Mouse (Mus musculus): ENCODE results near the gene 9330161L09Rik.

GRCm38 (mm10) chr12:103361539-103362307 lies 45.9 kb downstream of the 9330161L09Rik start:
- TF ChIP-seq POLR2A (IDR thresholded peaks at IDR 0.05; ENCODE audit: control insufficient read depth in 1 of 2, insufficient read depth in 1 of 2, low read depth in 1 of 2, low read length in 2 of 2, poor library complexity in 1 of 2) (no peak), POLR2AphosphoS2 (IDR thresholded peaks at IDR 0.05; ENCODE audit: low read length) (no peak), MYC (IDR thresholded peaks at IDR 0.05; ENCODE audit: low read depth, low read length) (no peak), GATA1 (IDR thresholded peaks at IDR 0.05; ENCODE audit: low read depth, low read length) (no peak), USF2 (IDR thresholded peaks at IDR 0.05; ENCODE audit: borderline replicate concordance in 1 of 2, insufficient read depth in 1 of 2, low read depth in 1 of 2, low read length in 2 of 2) (no peak), CTCF (IDR thresholded peaks at IDR 0.05 in 2 of 3, conservative IDR thresholded peaks at IDR 0.05 in 1 of 3; ENCODE audit: control insufficient read depth in 1 of 3, insufficient read depth in 1 of 3, low read depth in 2 of 3, low read length in 3 of 3, poor library complexity in 1 of 3, severe bottlenecking in 1 of 3) (no peak), MAFK (IDR thresholded peaks at IDR 0.05; ENCODE audit: borderline replicate concordance, low read depth, low read length) (no peak), EP300 (IDR thresholded peaks at IDR 0.05; ENCODE audit: low read depth in 1 of 2, low read length in 2 of 2) (no peak), TCF12 (IDR thresholded peaks at IDR 0.05; ENCODE audit: low read depth, low read length) (no peak), E2F4 (IDR thresholded peaks at IDR 0.05; ENCODE audit: borderline replicate concordance, low read depth, low read length) (no peak), BHLHE40 (IDR thresholded peaks at IDR 0.05; ENCODE audit: borderline replicate concordance, low read depth, low read length) (no peak), MXI1 (IDR thresholded peaks at IDR 0.05; ENCODE audit: low read depth, low read length) (no peak), CHD2 (IDR thresholded peaks at IDR 0.05; ENCODE audit: low read length) (no peak), SMC3 (IDR thresholded peaks at IDR 0.05; ENCODE audit: low read depth, low read length) (no peak)
